Mouse (Mus musculus) bone marrow, adult 2 months (tissue): ENCODE measurements at regions not wholly inside any gene's neighbourhood (a gene's known extent, or its start where the extent isn't known, plus 50 kb on each side); places are given as distances from the start of the nearest gene placed in this dataset.

ENCODE experiments used
- CTCF ChIP-seq: fragments of 200-500 bp; IDR thresholded peaks from 2 replicates; pipeline ENCODE4 v1.5.1; 2011; ENCODE audit warnings: low read length, control low read depth; ENCODE audit not compliant: control insufficient read depth, insufficient read depth
- POLR2A ChIP-seq: fragments of 200-500 bp; IDR thresholded peaks from 2 replicates; pipeline ENCODE4 v1.6.1; 2011; ENCODE audit warnings: low read depth, mild to moderate bottlenecking, control low read depth, low read length, borderline replicate concordance; ENCODE audit not compliant: control insufficient read depth

DNA sequence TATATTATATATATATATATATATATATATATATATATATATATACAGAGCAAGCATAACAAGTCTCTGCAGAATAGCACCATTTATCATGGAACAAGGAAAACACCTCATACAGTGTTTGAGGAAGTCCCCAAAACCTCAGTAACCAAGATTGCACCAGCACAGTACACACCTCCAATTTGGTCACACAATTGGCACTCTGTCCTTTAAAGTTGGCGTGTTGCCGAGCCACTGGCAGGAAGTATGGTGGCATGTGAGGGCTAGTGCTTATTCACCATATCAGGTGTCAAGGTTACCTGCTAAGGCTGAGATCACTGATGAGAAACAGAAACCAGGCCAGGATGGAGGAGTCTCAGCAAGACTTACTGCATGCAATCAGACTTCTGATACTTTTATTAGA, 436.0 kb upstream of the Pkdcc start:
- TF ChIP-seq POLR2A = no peak
- TF ChIP-seq CTCF = no peak
